In the genomic region with DNA sequence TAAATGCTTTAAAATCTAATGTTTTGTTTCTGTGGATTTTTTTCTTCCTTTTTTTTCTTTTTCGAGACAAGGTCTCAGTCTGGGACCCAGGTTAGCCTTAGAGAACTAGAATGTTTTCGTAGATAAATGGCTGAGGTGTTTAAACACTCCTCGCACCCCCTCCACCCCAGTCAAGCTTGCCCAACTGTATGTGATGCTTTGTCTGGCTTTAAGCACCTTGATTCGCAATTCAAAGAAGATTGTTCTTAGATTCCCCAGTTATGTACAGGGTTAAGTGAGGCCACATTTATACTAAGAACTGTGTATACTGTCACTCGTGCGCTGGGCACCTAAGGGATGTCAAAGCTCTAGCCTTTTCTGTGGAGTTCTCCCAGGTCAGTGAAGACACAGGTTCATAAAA, we compare ENCODE assay signal across 1 mouse cellular context.
"Had no signal": no experiment of that assay in that cellular context is flagged by ENCODE, and none has a peak within 500 bp of the region (broad histone marks: within the 10 kb centered on the region; RNA-seq: fewer than 3 reads in every experiment).

No protein-coding gene starts in this region.

- DNase-seq: thymus, adult 18-20 months had no signal
